In genomic region chr13:99239741-99240140, GRCm38 (mm10) we compare ENCODE assay signal across 10 mouse cellular contexts. TPM values are rescaled to one million over a fixed set of nuclear protein-coding genes. Genes with fewer than 3 reads are reported as not detected.
DNase-seq lines count a peak whose midpoint lies in the region; ATAC-seq and TF ChIP-seq lines count a peak whose summit lies in the region.
"Had no signal": no experiment of that assay in that cellular context is flagged by ENCODE, and none has a peak within 500 bp of the region (broad histone marks: within the 10 kb centered on the region; RNA-seq: fewer than 3 reads in every experiment).

No protein-coding gene starts in this region.

- H3K4me2 ChIP-seq in heart, embryonic 15.5 days, result no peak overlapping the region
- no peak overlapping the region for H3K4me2 ChIP-seq in midbrain, embryonic 13.5 days (replicated peaks)
- H3K4me2 ChIP-seq in intestine, embryonic 16.5 days (ENCODE audit: low read depth, low read length), result no peak overlapping the region
- H3K4me2 ChIP-seq in stomach, postnatal 0 days (replicated peaks; ENCODE audit: low read depth), result no peak overlapping the region
- H3K4me2 ChIP-seq: midbrain, embryonic 15.5 days had no signal

- H3K36me3 ChIP-seq in heart, embryonic 15.5 days, result no peaks in the 10 kb centered on the region
- no peaks in the 10 kb centered on the region for H3K36me3 ChIP-seq in midbrain, embryonic 10.5 days
- H3K36me3 ChIP-seq in midbrain, embryonic 13.5 days, result no peaks in the 10 kb centered on the region
- H3K36me3 ChIP-seq in intestine, embryonic 16.5 days (ENCODE audit: control insufficient read depth, insufficient read depth, low read length), result no peaks in the 10 kb centered on the region
- no peaks in the 10 kb centered on the region for H3K36me3 ChIP-seq in stomach, postnatal 0 days (ENCODE audit: control insufficient read depth, insufficient read depth, low read length)
- H3K36me3 ChIP-seq: midbrain, embryonic 15.5 days had no signal

- TF ChIP-seq CTCF in stomach, postnatal 0 days (IDR thresholded peaks at IDR 0.05; ENCODE audit: low read depth), result no peak

- H3K9me3 ChIP-seq in heart, embryonic 15.5 days (replicated peaks), result no peaks in the 10 kb centered on the region
- H3K9me3 ChIP-seq in midbrain, embryonic 10.5 days (replicated peaks), result no peaks in the 10 kb centered on the region
- no peaks in the 10 kb centered on the region for H3K9me3 ChIP-seq in midbrain, embryonic 13.5 days
- H3K9me3 ChIP-seq in intestine, embryonic 16.5 days (ENCODE audit: control insufficient read depth, low read length), result no peaks in the 10 kb centered on the region
- H3K9me3 ChIP-seq in stomach, postnatal 0 days (ENCODE audit: control insufficient read depth, low read length), result no peaks in the 10 kb centered on the region
- H3K9me3 ChIP-seq: midbrain, embryonic 15.5 days had no signal

- intact Hi-C loops in heart, postnatal 36 days (cut with DNase I), result loop anchor here (2.0 kb wide), 1 partner anchor 77 kb away; no protein-coding TSS in a partner anchor

- H3K4me3 ChIP-seq in heart, embryonic 15.5 days, result no peak overlapping the region
- H3K4me3 ChIP-seq in midbrain, embryonic 10.5 days, result no peak overlapping the region
- no peak overlapping the region for H3K4me3 ChIP-seq in midbrain, embryonic 13.5 days (replicated peaks)
- H3K4me3 ChIP-seq in intestine, embryonic 16.5 days (ENCODE audit: low read length), result no peak overlapping the region
- no peak overlapping the region for H3K4me3 ChIP-seq in stomach, postnatal 0 days (ENCODE audit: low read depth, low read length)
- H3K4me3 ChIP-seq: midbrain, embryonic 15.5 days had no signal

- ATAC-seq in heart, embryonic 15.5 days (replicated peaks; ENCODE audit: insufficient number of reproducible peaks, insufficient read depth, low FRiP score, low read depth), result no peak
- ATAC-seq in midbrain, embryonic 13.5 days, result no peak
- no peak for ATAC-seq in intestine, embryonic 16.5 days
- no peak for ATAC-seq in stomach, postnatal 0 days (ENCODE audit: low FRiP score, low TSS enrichment)

- no peaks in the 10 kb centered on the region for H3K27me3 ChIP-seq in heart, embryonic 15.5 days
- no peaks in the 10 kb centered on the region for H3K27me3 ChIP-seq in midbrain, embryonic 10.5 days (ENCODE audit: low read depth, poor library complexity, severe bottlenecking)
- no peaks in the 10 kb centered on the region for H3K27me3 ChIP-seq in midbrain, embryonic 13.5 days
- no peaks in the 10 kb centered on the region for H3K27me3 ChIP-seq in intestine, embryonic 16.5 days (replicated peaks; ENCODE audit: control insufficient read depth, insufficient read depth, low read length)
- H3K27me3 ChIP-seq in stomach, postnatal 0 days (ENCODE audit: control insufficient read depth, insufficient read depth, low read length), result no peaks in the 10 kb centered on the region
- H3K27me3 ChIP-seq: midbrain, embryonic 15.5 days had no signal

- TF ChIP-seq EP300 in stomach, postnatal 0 days (optimal IDR thresholded peaks at IDR 0.05), result no peak

- DNase-seq in heart, postnatal 36 days, result no peak
- DNase-seq in midbrain, embryonic 10.5 days (ENCODE audit: low spot score), result no peak
- DNase-seq in stomach, postnatal 0 days (ENCODE audit: low spot score), result no peak
- no peak for DNase-seq in cerebellum, adult 9-10 months
- DNase-seq in left cerebral cortex, adult 11 months (ENCODE audit: low spot score), result no peak

- H3K9ac ChIP-seq in heart, embryonic 15.5 days, result no peak overlapping the region
- no peak overlapping the region for H3K9ac ChIP-seq in midbrain, embryonic 13.5 days (replicated peaks)
- H3K9ac ChIP-seq in intestine, embryonic 16.5 days (ENCODE audit: low read depth, low read length), result no peak overlapping the region
- H3K9ac ChIP-seq in stomach, postnatal 0 days (ENCODE audit: low read length), result no peak overlapping the region
- H3K9ac ChIP-seq: midbrain, embryonic 15.5 days had no signal

- peak overlapping the region; percentile 92 for H3K27ac ChIP-seq in heart, embryonic 15.5 days
- peak overlapping the region; percentile 76 for H3K27ac ChIP-seq in midbrain, embryonic 10.5 days (replicated peaks)
- no peak overlapping the region; the same call in 1 of the 2 replicates for H3K27ac ChIP-seq in midbrain, embryonic 13.5 days
- H3K27ac ChIP-seq in intestine, embryonic 16.5 days (ENCODE audit: low read length), result peak overlapping the region; percentile 93
- H3K27ac ChIP-seq in stomach, postnatal 0 days (replicated peaks), result peak overlapping the region; percentile 90

- 28% methylated on average over 6 of the region's 6 CpGs for WGBS in heart, embryonic 15.5 days
- WGBS in midbrain, embryonic 10.5 days, result 36% methylated on average over 6 of the region's 6 CpGs
- WGBS in midbrain, embryonic 13.5 days, result 29% methylated on average over 6 of the region's 6 CpGs
- 42% methylated on average over 6 of the region's 6 CpGs for WGBS in intestine, embryonic 16.5 days
- WGBS in stomach, postnatal 0 days, result 39% methylated on average over 6 of the region's 6 CpGs

- peaks cover 54% of the 10 kb centered on the region for H3K4me1 ChIP-seq in heart, embryonic 15.5 days (replicated peaks)
- H3K4me1 ChIP-seq in midbrain, embryonic 10.5 days, result peaks cover 30% of the 10 kb centered on the region
- H3K4me1 ChIP-seq in midbrain, embryonic 13.5 days (replicated peaks), result peaks cover 23% of the 10 kb centered on the region
- H3K4me1 ChIP-seq in intestine, embryonic 16.5 days (ENCODE audit: control insufficient read depth, insufficient read depth, low read length), result peaks cover 12% of the 10 kb centered on the region
- H3K4me1 ChIP-seq in stomach, postnatal 0 days (replicated peaks; ENCODE audit: control insufficient read depth, insufficient read depth), result peaks cover 14% of the 10 kb centered on the region

RNA-seq across cellular contexts. Expression of gene Zfp366, which starts 55.1 kb away (rescaled TPM):
- polyA plus RNA-seq in heart, embryonic 15.5 days (2015; fragmentation: Nextera tagmentation; extraction: Ambion mirVana), result 0.58 and 0.62 TPM in 2 replicates
- total RNA-seq in heart, postnatal 36 days (2021), result 10 to 100 TPM in 1 of 2 experiments, 1 to 10 TPM in 1; 7.5 to 12.1 TPM
- polyA plus RNA-seq in midbrain, embryonic 10.5 days (2016; fragmentation: Nextera tagmentation; extraction: Ambion mirVana), result 0.37 and 0.44 TPM in 2 replicates
- 0.54 and 0.62 TPM in 2 replicates for polyA plus RNA-seq in midbrain, embryonic 13.5 days (2015; fragmentation: Nextera tagmentation; extraction: Ambion mirVana)
- polyA plus RNA-seq in intestine, embryonic 16.5 days (2015; fragmentation: Nextera tagmentation; extraction: Ambion mirVana), result 0.50 and 0.53 TPM in 2 replicates
- polyA plus RNA-seq in stomach, postnatal 0 days (2015; fragmentation: Nextera tagmentation; extraction: Ambion mirVana), result 0.25 and 0.33 TPM in 2 replicates
- total RNA-seq: CH12.LX had no signal
